Mouse (Mus musculus): Measurements from ENCODE around the gene Ephx1. TPM values are rescaled to one million over a fixed set of nuclear protein-coding genes. Genes with fewer than 3 reads are reported as not detected.
"Not testable (repeated sequence)": the region's sequence is repeated elsewhere in the genome, so short reads cannot be mapped to it uniquely, and the experiment has no call there.

Ephx1 gene
- polyA plus RNA-seq, 1 experiment from 2014 or later = 2.0 TPM

DNA sequence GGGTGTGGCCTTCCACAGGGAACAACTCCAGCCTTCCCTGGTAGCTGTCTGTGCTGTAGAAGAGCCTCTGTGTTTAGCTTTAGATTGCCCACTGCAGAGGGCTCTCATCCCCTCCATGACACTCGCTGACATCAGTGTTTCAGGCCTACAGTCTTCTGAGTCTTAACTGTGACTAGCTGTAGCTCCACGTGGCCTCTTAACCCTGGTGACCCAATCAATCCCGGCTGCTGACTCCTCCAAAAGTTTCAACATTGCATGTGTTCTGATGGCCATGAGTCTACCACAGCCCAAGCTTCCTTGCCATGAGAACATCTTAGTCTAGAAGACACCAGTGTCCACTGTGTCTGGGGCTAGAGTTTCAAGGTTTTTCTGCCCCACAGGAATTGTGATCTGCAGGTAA is 30.0 kb downstream of the Ephx1 start:
- no peaks in the 10 kb centered on the region for H3K9me3 ChIP-seq
- no peak overlapping the region for H3K4me2 ChIP-seq (replicated peaks)
- WGBS = 73% methylated on average over 3 of the region's 3 CpGs
- no peaks in the 10 kb centered on the region; the same call in 1 of the 2 replicates for H3K27me3 ChIP-seq
- no peaks in the 10 kb centered on the region for H3K4me1 ChIP-seq (replicated peaks)
- H3K9ac ChIP-seq (replicated peaks) = no peak overlapping the region
- no peak overlapping the region for H3K27ac ChIP-seq
- H3K4me3 ChIP-seq (replicated peaks) = no peak overlapping the region
- H3K36me3 ChIP-seq = no peaks in the 10 kb centered on the region
- ATAC-seq = no peak

DNA sequence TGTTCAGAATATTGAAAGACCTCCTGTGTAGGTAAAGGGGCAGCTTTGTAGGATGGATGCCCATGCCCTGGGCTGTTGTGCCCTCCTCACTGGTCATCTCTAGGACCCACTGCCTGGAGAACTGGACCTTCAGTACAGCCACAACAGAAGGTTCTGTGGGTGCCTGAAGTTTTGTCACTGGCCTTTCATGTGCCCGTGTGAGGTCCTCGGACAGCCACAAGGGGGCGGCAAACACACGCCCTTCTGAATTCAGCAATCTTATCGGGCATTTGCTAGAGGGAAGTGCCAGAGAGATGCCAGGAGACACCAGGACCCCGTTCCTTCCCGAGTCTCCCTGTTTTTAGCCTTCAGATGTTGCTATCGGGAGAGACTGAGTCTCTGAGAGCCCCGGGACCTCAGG is 32.9 kb downstream of the Ephx1 start:
- 3% methylated on average over 9 of the region's 9 CpGs for WGBS
- Histone ChIP-seq H3K4me3 (replicated peaks) (no peak overlapping the region), H3K36me3 (no peaks in the 10 kb centered on the region), H3K9me3 (no peaks in the 10 kb centered on the region), H3K4me1 (replicated peaks) (no peaks in the 10 kb centered on the region), H3K27me3 (no peaks in the 10 kb centered on the region; the same call in 1 of the 2 replicates), H3K9ac (replicated peaks) (no peak overlapping the region), H3K27ac (no peak overlapping the region), H3K4me2 (replicated peaks) (no peak overlapping the region)
- ATAC-seq = peak; percentile 58; the same call in 1 of the 2 replicates

DNA sequence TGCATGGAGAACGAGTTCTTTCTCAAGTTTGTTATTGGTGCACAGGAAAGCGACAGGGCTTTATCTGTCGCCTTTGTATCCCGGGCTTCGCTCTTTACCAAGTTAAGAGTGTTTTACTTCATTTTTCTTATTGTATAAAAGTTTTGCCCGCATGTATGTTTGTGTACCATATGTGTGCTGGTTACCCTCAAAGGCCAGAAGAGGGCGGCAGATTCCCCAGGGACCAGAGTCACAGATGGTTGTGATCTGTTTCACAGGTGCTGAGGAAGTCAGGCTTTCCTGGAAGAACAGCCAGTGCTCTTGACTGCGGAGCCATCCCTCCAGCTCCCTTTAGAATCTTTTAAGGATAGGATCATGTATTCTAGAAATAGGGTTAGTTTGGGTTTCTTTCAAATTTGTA is 34.0 kb downstream of the Ephx1 start:
- Histone ChIP-seq H3K4me2 (replicated peaks) (no peak overlapping the region), H3K9me3 (no peaks in the 10 kb centered on the region), H3K4me1 (replicated peaks) (no peaks in the 10 kb centered on the region), H3K27ac (no peak overlapping the region), H3K36me3 (no peaks in the 10 kb centered on the region), H3K27me3 (no peaks in the 10 kb centered on the region; the same call in 1 of the 2 replicates), H3K4me3 (replicated peaks) (no peak overlapping the region), H3K9ac (replicated peaks) (no peak overlapping the region)
- WGBS = 93% methylated on average over 8 of the region's 8 CpGs
- no peak for ATAC-seq

DNA sequence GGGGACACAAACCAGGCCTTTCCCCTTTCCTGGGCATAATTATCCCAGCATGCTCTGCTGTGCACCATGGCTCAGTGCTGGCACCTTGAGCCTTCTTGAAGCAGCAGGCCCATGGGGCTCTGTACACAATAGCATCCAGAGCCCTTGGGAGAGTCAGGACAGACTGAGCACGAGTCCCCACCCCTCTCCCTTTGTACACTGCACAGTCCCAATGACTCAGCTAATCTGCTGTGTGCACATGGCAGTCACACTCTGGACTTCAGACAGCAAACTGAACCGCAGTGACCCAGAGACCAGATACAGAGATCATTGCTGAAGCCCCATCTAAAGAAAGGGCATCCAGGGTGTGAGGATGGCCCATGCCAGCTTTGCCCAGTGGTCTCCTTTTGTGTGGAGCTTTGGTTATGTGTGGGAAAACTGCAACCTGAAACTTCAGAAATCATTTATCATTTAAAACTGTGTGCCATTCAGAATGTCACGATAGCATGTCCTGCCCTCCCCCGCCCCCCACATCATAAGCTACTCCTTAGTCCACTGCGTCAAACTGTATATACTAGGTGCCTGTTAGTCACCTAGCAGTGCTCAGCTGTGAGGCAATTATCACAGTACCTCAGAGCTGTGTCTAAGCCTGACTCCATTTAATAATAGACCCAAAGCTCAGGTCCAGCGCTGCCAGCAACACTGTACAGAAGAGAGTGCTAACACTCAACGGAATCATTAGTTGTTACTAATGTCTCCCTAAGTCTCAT is 39.2 kb downstream of the Ephx1 start:
- 79% methylated on average over 7 of the region's 7 CpGs for WGBS
- H3K36me3 ChIP-seq; H3K9me3 ChIP-seq; H3K27me3 ChIP-seq; H3K4me2 ChIP-seq (replicated peaks); H3K9ac ChIP-seq (replicated peaks); H3K27ac ChIP-seq; ATAC-seq; H3K4me3 ChIP-seq (replicated peaks); H3K4me1 ChIP-seq (replicated peaks): not testable (repeated sequence)

DNA sequence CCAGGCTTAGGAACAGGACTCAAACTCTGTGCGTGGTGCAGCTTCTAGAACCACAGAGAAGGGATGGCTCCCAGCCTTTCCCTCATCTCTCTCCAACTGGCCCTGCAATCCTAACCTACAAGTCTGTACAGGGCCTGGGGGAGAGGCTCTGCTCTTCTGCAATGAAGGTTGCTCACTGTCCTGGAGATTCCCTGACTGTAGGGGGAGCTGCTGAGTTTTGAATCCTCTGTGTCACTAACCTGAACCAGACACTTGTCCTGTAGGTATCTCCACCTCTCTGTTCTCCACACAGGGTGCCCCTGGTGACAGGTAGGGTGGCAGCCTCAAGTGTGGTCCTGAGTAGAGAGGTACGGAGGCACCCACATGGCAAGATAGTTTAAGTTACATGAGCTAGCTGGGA is 40.2 kb downstream of the Ephx1 start:
- Histone ChIP-seq H3K9ac (replicated peaks) (no peak overlapping the region), H3K4me1 (replicated peaks) (no peaks in the 10 kb centered on the region), H3K27ac (no peak overlapping the region), H3K4me3 (replicated peaks) (no peak overlapping the region), H3K9me3 (no peaks in the 10 kb centered on the region), H3K36me3 (no peaks in the 10 kb centered on the region), H3K4me2 (replicated peaks) (no peak overlapping the region), H3K27me3 (no peaks in the 10 kb centered on the region)
- ATAC-seq = no peak
- WGBS = 80% methylated on average over 2 of the region's 2 CpGs

DNA sequence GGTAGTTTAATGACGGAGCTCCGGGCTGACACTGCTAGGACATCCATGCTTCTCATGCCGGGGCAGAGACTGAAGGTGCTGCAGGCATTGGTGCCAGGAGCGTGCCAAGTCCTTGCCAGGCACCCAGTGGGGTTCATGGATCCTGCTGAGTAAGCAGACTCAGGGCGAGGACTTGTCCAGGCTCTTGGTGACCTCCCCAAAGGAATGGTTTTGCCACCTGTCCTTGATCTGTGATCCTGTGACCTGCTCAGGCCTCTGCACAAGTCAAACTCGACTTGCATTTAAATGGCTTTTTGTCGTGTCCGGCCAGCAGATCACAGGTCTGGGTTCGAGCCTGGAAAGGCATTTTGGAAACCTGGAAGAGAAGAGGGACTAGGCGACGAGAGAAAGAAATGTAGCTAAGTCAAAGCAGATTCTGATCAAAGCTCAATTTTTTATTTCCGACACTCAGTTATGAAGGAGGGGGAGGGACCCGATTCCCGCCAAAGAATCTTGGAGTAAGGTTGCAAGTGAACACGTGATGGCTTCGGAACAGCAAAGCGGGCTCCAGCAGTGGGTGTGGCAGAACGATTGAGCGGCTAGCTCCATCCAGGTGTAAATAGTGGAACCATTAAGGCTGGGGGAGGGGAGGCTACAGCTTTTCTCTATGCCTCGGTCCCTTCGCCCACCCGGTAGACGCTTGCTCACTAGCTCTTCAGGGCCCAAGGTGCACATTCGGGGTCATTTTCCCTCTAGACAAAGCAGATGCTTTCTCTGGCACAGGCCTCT is 41.0 kb downstream of the Ephx1 start:
- 85% methylated on average over 24 of the region's 24 CpGs for WGBS
- no peak for ATAC-seq
- Histone ChIP-seq H3K9ac (replicated peaks) (no peak overlapping the region), H3K27me3 (no peaks in the 10 kb centered on the region), H3K9me3 (no peaks in the 10 kb centered on the region), H3K4me2 (replicated peaks) (no peak overlapping the region), H3K36me3 (no peaks in the 10 kb centered on the region), H3K4me1 (replicated peaks) (no peaks in the 10 kb centered on the region), H3K27ac (no peak overlapping the region), H3K4me3 (replicated peaks) (no peak overlapping the region)

DNA sequence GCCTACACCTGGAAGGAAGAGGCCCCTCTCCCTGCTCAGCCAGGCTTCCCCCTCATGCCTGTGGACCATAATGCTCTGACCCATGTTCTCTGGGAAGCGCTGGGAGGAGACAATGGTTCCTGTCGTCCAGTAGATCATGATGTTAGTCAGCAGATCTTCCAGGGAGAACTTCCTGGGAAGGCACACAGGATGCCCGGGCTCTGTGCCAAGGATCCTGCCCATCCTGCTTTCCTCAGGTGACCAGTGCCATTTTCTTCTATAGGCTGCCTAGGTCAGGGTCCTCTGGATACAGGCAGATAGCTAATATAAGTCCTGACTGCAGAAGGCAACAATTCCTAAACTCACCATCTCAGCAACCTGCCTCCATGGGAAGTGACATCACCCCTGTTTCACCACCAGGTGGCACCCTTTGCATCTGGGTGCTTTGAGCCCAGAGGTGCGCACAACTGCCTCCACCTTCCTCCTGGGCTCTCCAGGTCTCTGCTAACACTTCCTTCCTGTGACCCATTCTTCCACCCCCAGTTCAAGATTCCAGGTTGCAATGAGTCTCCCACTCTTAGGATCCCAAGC is 44.5 kb downstream of the Ephx1 start:
- 65% methylated on average over 4 of the region's 4 CpGs for WGBS
- Histone ChIP-seq H3K4me2 (replicated peaks) (no peak overlapping the region), H3K27me3 (no peaks in the 10 kb centered on the region), H3K9ac (replicated peaks) (no peak overlapping the region), H3K36me3 (no peaks in the 10 kb centered on the region), H3K9me3 (no peaks in the 10 kb centered on the region), H3K4me1 (replicated peaks) (no peaks in the 10 kb centered on the region), H3K27ac (no peak overlapping the region), H3K4me3 (replicated peaks) (no peak overlapping the region)
- no peak for ATAC-seq

DNA sequence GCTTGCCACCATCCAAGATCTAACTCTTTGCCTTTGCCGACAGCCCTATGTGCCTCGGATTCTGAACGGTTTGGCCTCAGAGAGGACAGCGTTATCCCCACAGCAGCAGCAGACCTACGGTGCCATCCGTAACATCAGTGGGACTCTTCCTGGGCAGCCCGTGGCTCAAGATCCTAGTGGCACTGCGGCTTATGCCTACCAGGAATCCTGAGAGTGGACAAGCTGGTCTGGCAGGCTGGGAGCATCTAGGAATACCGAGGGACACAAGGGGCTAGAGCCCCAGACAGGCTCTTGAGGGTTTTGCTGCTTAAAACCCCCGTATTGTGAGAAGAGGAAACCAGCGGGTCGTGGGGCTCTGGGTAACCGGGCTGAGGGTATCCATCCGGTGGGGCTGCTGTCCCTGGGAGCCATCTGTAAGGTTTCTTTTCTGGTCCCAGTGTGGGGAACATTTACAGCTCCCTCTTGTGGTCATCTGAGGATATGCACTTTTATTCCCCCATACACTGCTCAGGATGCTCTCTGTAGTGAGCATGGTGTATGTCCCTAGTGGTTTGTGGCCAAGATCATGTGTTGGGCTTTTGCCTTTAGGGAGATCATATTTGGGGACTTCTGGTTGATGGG is 46.5 kb downstream of the Ephx1 start:
- peak; percentile 60; the same call in 1 of the 2 replicates for ATAC-seq
- 62% methylated on average over 14 of the region's 14 CpGs for WGBS
- H3K27ac ChIP-seq = no peak overlapping the region

DNA sequence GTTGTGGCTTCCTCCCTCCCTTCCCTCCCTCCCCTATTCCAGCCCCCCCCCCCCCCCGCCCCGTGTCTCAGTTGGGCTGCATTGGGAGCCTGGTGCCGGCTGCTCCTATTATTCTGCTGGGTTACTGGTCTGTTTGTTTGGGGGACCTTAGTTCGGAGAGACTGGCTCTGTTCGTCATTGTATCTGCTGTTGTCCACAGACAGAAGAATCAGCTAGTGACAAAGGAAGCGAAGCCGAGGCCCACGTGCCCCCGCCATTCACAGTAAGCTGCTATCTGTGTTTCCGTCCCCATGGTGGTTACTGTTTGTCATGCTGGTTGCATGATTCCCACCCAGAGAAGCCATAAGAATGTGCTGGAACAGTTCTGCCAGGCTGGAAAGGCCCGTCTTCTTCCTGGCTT is 47.8 kb downstream of the Ephx1 start:
- ATAC-seq = no peak
- H3K4me1 ChIP-seq (replicated peaks) = no peaks in the 10 kb centered on the region

More for the DNA sequence above, 46.5 kb downstream of the Ephx1 start:
- Histone ChIP-seq H3K4me2 (replicated peaks) (no peak overlapping the region), H3K9me3 (no peaks in the 10 kb centered on the region), H3K4me1 (replicated peaks) (no peaks in the 10 kb centered on the region), H3K9ac (replicated peaks) (no peak overlapping the region), H3K4me3 (replicated peaks) (no peak overlapping the region), H3K36me3 (no peaks in the 10 kb centered on the region), H3K27me3 (no peaks in the 10 kb centered on the region)

DNA sequence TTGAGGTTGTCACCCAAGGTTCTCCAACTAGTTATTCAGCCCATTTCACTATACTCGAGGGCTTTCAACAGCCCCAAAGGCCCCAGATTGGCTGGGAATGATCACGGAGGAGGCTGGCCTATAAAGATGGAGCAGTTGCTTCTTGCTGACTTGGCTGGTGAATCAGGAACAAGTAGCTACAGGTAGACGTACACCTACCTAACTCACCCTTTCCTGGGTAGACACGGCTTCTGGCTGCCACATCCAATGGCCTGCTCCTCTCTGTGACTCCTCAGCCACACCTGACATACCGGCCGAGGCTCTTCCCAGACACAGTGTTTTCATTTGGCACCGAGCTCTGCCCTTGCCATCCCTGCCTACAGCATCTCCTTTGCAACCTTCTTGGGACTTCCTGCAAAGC is 53.4 kb downstream of the Ephx1 start:
- no peaks in the 10 kb centered on the region for H3K36me3 ChIP-seq
- no peak overlapping the region for H3K27ac ChIP-seq
- no peak overlapping the region for H3K4me3 ChIP-seq (replicated peaks)
- H3K9me3 ChIP-seq = no peaks in the 10 kb centered on the region
- no peak overlapping the region for H3K9ac ChIP-seq (replicated peaks)
- WGBS = 88% methylated on average over 7 of the region's 7 CpGs
- no peak overlapping the region for H3K4me2 ChIP-seq (replicated peaks)
- H3K27me3 ChIP-seq = no peaks in the 10 kb centered on the region
- H3K4me1 ChIP-seq (replicated peaks) = no peaks in the 10 kb centered on the region
- ATAC-seq = no peak

More for the DNA sequence above, 47.8 kb downstream of the Ephx1 start:
- H3K27ac ChIP-seq = no peak overlapping the region
- H3K4me3 ChIP-seq (replicated peaks) = no peak overlapping the region
- 62% methylated on average over 10 of the region's 11 CpGs for WGBS
- no peak overlapping the region for H3K4me2 ChIP-seq (replicated peaks)
- H3K9me3 ChIP-seq = no peaks in the 10 kb centered on the region
- no peaks in the 10 kb centered on the region for H3K36me3 ChIP-seq
- H3K9ac ChIP-seq (replicated peaks) = no peak overlapping the region
- H3K27me3 ChIP-seq = no peaks in the 10 kb centered on the region

DNA sequence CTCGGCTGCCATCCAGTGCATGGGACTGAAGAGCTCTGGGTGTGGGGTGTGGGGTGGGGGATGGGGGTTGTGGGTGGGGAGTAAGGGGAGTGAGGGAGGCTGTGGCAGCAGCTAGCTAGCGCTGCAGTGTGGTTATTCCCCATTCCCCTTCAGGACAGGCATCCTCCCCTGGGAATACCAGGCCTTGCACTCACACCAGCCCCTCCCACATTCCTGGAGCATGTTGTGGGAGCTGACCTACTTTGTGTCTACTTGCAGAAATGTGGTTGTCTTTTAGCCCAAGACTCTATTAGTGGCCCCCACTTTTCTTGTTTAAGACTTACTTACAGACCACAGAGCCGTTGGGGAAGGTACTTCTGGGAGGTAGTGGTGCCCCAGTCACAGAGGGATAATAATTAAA is 54.2 kb downstream of the Ephx1 start:
- Histone ChIP-seq H3K4me2 (replicated peaks) (no peak overlapping the region), H3K27ac (no peak overlapping the region), H3K36me3 (no peaks in the 10 kb centered on the region), H3K27me3 (no peaks in the 10 kb centered on the region), H3K9me3 (no peaks in the 10 kb centered on the region), H3K4me3 (replicated peaks) (no peak overlapping the region), H3K4me1 (replicated peaks) (no peaks in the 10 kb centered on the region), H3K9ac (replicated peaks) (no peak overlapping the region)
- no peak for ATAC-seq
- 62% methylated on average over 3 of the region's 3 CpGs for whole genome bisulfite sequencing

DNA sequence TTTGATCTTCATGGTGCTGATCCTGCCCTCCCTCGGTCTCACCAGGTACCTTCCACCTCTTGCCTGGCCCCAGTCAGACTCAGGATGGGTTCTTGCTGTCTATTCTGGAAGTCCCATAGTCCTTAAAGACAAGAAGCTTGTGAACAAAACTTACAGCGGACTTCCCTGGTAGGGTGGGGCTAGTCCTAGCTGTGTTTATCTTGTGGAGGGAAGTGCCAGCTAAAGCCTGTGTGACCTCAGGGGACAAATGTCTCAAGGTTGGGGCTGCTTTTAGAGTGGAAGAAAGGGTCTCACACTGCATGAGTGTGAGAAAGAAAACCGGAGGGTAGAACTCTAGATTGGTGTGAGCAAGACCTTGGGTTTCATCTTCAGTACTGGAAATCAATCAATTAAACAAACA is 54.9 kb downstream of the Ephx1 start:
- H3K4me3 ChIP-seq (replicated peaks) = no peak overlapping the region
- no peak for ATAC-seq
- H3K9ac ChIP-seq (replicated peaks) = no peak overlapping the region
- 87% methylated on average over 3 of the region's 3 CpGs for WGBS
- H3K36me3 ChIP-seq = no peaks in the 10 kb centered on the region
- no peak overlapping the region for H3K4me2 ChIP-seq (replicated peaks)
- H3K27me3 ChIP-seq = no peaks in the 10 kb centered on the region
- no peaks in the 10 kb centered on the region for H3K4me1 ChIP-seq (replicated peaks)
- H3K9me3 ChIP-seq = no peaks in the 10 kb centered on the region
- no peak overlapping the region for H3K27ac ChIP-seq
